Mouse (Mus musculus) stomach, postnatal 0 days (tissue): ENCODE measurements around the gene Map3k20.

ENCODE experiments used
- CTCF ChIP-seq: IDR thresholded peaks from 2 replicates; pipeline ENCODE4 v1.5.1; 2016; ENCODE audit warnings: antibody characterized with exemption, low read depth, mild to moderate bottlenecking, moderate library complexity
- EP300 ChIP-seq: optimal IDR thresholded peaks from 2 replicates; pipeline ENCODE3; 2016; ENCODE audit warnings: antibody characterized with exemption

DNA sequence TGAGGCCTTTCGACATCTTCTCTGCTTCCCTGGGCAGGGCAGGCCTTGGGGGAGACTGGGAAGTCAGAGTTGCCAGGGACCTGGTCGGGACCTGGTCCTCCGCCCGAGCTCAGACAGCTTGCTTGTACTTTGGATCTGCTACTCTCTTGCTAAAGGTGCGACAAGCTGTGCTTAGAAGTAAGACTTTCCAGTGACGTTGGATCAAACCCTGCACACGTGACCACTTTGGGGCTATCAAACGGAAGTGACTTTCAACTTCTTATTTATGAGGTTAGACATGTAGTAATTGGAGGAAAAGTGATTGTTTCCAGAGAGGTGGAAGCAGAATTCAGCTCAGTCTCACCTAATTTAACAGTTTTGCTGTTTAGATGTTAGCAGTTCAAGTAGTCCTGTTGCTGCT, 7.1 kb downstream of the Map3k20 start:
- TF ChIP-seq CTCF (no peak), EP300 (no peak)
